Mouse (Mus musculus) spleen, adult 2 months (tissue): Measurements from ENCODE around the gene Syndig1. TPM values are rescaled to one million over a fixed set of nuclear protein-coding genes. Genes with fewer than 3 reads are reported as not detected.

Experiments used
- DNase-seq, 2 experiments: peaks; one replicate each; pipeline versions ENCODE4 v3.0.0 to v3.0.0-alpha.2; 2012 to 2021; ENCODE audit warnings: low spot score in 2 of 2, low read depth in 1 of 2
- H3K27ac ChIP-seq: fragments of 200-500 bp; 2 replicates; pipeline ENCODE4 v1.5.1; 2012; ENCODE audit warnings: low read length, inconsistent platforms; ENCODE audit not compliant: insufficient read depth
- H3K27me3 ChIP-seq: fragments of 200-500 bp; 2 replicates; pipeline ENCODE4 v1.6.1; 2012; ENCODE audit warnings: mild to moderate bottlenecking, moderate library complexity, low read length, inconsistent platforms; ENCODE audit not compliant: control insufficient read depth, insufficient read depth
- H3K36me3 ChIP-seq: fragments of 200-500 bp; 2 replicates; pipeline ENCODE4 v1.6.1; 2012; ENCODE audit warnings: mild to moderate bottlenecking, low read length, inconsistent platforms; ENCODE audit not compliant: control insufficient read depth, insufficient read depth
- H3K4me1 ChIP-seq: fragments of 200-500 bp; 2 replicates; pipeline ENCODE4 v1.6.1; 2011; ENCODE audit warnings: inconsistent platforms; ENCODE audit not compliant: control insufficient read depth, insufficient read depth, insufficient read length
- H3K4me3 ChIP-seq: fragments of 200-500 bp; 2 replicates; pipeline ENCODE4 v1.5.1; 2011; ENCODE audit warnings: mild to moderate bottlenecking, inconsistent platforms; ENCODE audit not compliant: insufficient read depth, insufficient read length; ENCODE audit errors: extremely low read depth
- CTCF ChIP-seq: fragments of 200-500 bp; IDR thresholded peaks from 2 replicates; pipeline ENCODE4 v1.5.1; 2011; ENCODE audit warnings: mild to moderate bottlenecking, inconsistent platforms; ENCODE audit not compliant: insufficient read depth, insufficient read length, insufficient replicate concordance; ENCODE audit errors: extremely low read depth
- POLR2A ChIP-seq: fragments of 200-500 bp; IDR thresholded peaks from 2 replicates; pipeline ENCODE4 v1.6.1; 2011; ENCODE audit warnings: low read depth, low read length, inconsistent platforms
- WGBS: fragments of 180-500 bp; shearing (Covaris S2); methylation state at CpG from one replicate; pipeline ENCODE4 v1.1.7; 2018; 5-methylcytosine and 5-hydroxymethylcytosine counted together
- polyA plus RNA-seq: library from polyadenylated mRNA; depleted of rRNA; stranded (reverse); fragments of >200 nt; gene quantifications from 2 replicates; pipeline ENCODE4 v1.2.3, GENCODE M21; 2012

Gene Syndig1
- polyA plus RNA-seq, 1 experiment: not detected

GRCm38 (mm10) chr2:149939586-149939985 lies 110.6 kb downstream of the Syndig1 start:
- 42% methylated on average over 2 of the region's 2 CpGs for WGBS
- TF ChIP-seq POLR2A (no peak), CTCF (no peak)
- no peak overlapping the region for H3K4me3 ChIP-seq
- H3K27ac ChIP-seq: no peak overlapping the region
- DNase-seq: no peak
- H3K4me1 ChIP-seq: no peaks in the 10 kb centered on the region
- no peaks in the 10 kb centered on the region for H3K36me3 ChIP-seq
- H3K27me3 ChIP-seq: no peaks in the 10 kb centered on the region

GRCm38 (mm10) chr2:149950641-149951040 lies 121.6 kb downstream of the Syndig1 start:
- 89% methylated on average over 4 of the region's 4 CpGs for WGBS
- no peaks in the 10 kb centered on the region for H3K36me3 ChIP-seq
- TF ChIP-seq POLR2A: no peak
- TF ChIP-seq CTCF: no peak

GRCm38 (mm10) chr2:149971014-149971413 lies 142.0 kb downstream of the Syndig1 start:
- DNase-seq: no peak
- H3K4me1 ChIP-seq: no peaks in the 10 kb centered on the region
- WGBS: 80% methylated on average over 4 of the region's 4 CpGs
- no peaks in the 10 kb centered on the region for H3K27me3 ChIP-seq
- H3K27ac ChIP-seq: no peak overlapping the region
- H3K36me3 ChIP-seq: no peaks in the 10 kb centered on the region
- no peak overlapping the region for H3K4me3 ChIP-seq
- TF ChIP-seq POLR2A (no peak), CTCF (no peak)

More at GRCm38 (mm10) chr2:149950641-149951040, 121.6 kb downstream of the Syndig1 start:
- H3K4me3 ChIP-seq: no peak overlapping the region
- no peaks in the 10 kb centered on the region for H3K4me1 ChIP-seq
- H3K27me3 ChIP-seq: no peaks in the 10 kb centered on the region
- no peak overlapping the region for H3K27ac ChIP-seq
- no peak for DNase-seq

- TF ChIP-seq CTCF: no peak
- TF ChIP-seq POLR2A: no peak
- 79% methylated on average over 6 of the region's 6 CpGs for WGBS
- Histone ChIP-seq H3K4me3 (no peak overlapping the region), H3K27ac (no peak overlapping the region), H3K4me1 (no peaks in the 10 kb centered on the region), H3K36me3 (no peaks in the 10 kb centered on the region), H3K27me3 (no peaks in the 10 kb centered on the region)
- DNase-seq: no peak
Observed at GRCm38 (mm10) chr2:149973583-149973982, 144.6 kb downstream of the Syndig1 start.

- Histone ChIP-seq H3K36me3 (no peaks in the 10 kb centered on the region), H3K4me1 (no peaks in the 10 kb centered on the region), H3K27me3 (no peaks in the 10 kb centered on the region), H3K4me3 (no peak overlapping the region), H3K27ac (no peak overlapping the region)
- DNase-seq: no peak
- TF ChIP-seq CTCF: no peak
- no peak for TF ChIP-seq POLR2A
- 86% methylated on average over 1 of the region's 1 CpGs for WGBS
Observed at GRCm38 (mm10) chr2:149980419-149980818, 151.4 kb downstream of the Syndig1 start.

GRCm38 (mm10) chr2:149982466-149982865 lies 153.5 kb downstream of the Syndig1 start:
- no peak overlapping the region for H3K4me3 ChIP-seq
- H3K4me1 ChIP-seq: no peaks in the 10 kb centered on the region
- H3K27me3 ChIP-seq: no peaks in the 10 kb centered on the region
- H3K36me3 ChIP-seq: no peaks in the 10 kb centered on the region
- no peak for DNase-seq
- TF ChIP-seq POLR2A (no peak), CTCF (no peak)
- H3K27ac ChIP-seq: no peak overlapping the region

- H3K4me3 ChIP-seq: no peak overlapping the region
- TF ChIP-seq POLR2A (no peak), CTCF (no peak)
- no peaks in the 10 kb centered on the region for H3K4me1 ChIP-seq
- WGBS: 72% methylated on average over 1 of the region's 1 CpGs
- H3K27ac ChIP-seq: no peak overlapping the region
- H3K27me3 ChIP-seq: no peaks in the 10 kb centered on the region
- no peaks in the 10 kb centered on the region for H3K36me3 ChIP-seq
- no peak for DNase-seq
Observed at GRCm38 (mm10) chr2:149983107-149983506, 154.1 kb downstream of the Syndig1 start.

- Histone ChIP-seq H3K27me3 (no peaks in the 10 kb centered on the region), H3K27ac (no peak overlapping the region), H3K36me3 (no peaks in the 10 kb centered on the region), H3K4me1 (no peaks in the 10 kb centered on the region), H3K4me3 (no peak overlapping the region)
- TF ChIP-seq CTCF (no peak), POLR2A (no peak)
- DNase-seq: no peak
Observed at GRCm38 (mm10) chr2:149987610-149988009, 158.6 kb downstream of the Syndig1 start.
